ENCODE assay signal across 9 mouse cellular contexts in genomic region chr12:80273020-80273686, GRCm38 (mm10). TPM values are rescaled to one million over a fixed set of nuclear protein-coding genes. Genes with fewer than 3 reads are reported as not detected.
DNase-seq lines count a peak whose midpoint lies in the region; ATAC-seq and TF ChIP-seq lines count a peak whose summit lies in the region.
"Had no signal": no experiment of that assay in that cellular context is flagged by ENCODE, and none has a peak within 500 bp of the region (broad histone marks: within the 10 kb centered on the region; RNA-seq: fewer than 3 reads in every experiment).

No protein-coding gene starts in this region.

- ATAC-seq in heart, postnatal 0 days (ENCODE audit: insufficient read depth, low read depth) = no peak
- peak; percentile 93 for ATAC-seq in hindbrain, embryonic 14.5 days (ENCODE audit: low FRiP score)
- ATAC-seq in stomach, embryonic 15.5 days (ENCODE audit: insufficient read depth, low FRiP score, low read depth) = peak; percentile 65; the same call in 1 of the 2 replicates
- ATAC-seq: Patski had no signal

- H3K27me3 ChIP-seq in heart, postnatal 0 days (ENCODE audit: control insufficient read depth, insufficient read depth, low read length) = no peaks in the 10 kb centered on the region
- H3K27me3 ChIP-seq in hindbrain, embryonic 14.5 days (ENCODE audit: control insufficient read depth, insufficient read depth, low read length) = no peaks in the 10 kb centered on the region
- H3K27me3 ChIP-seq in stomach, embryonic 15.5 days (replicated peaks) = no peaks in the 10 kb centered on the region
- H3K27me3 ChIP-seq: Patski had no signal

- no peak overlapping the region for H3K4me3 ChIP-seq in heart, postnatal 0 days (ENCODE audit: low read depth, low read length)
- H3K4me3 ChIP-seq in hindbrain, embryonic 14.5 days (replicated peaks; ENCODE audit: low read length) = peak overlapping the region; percentile 1; the same call in 1 of the 2 replicates
- H3K4me3 ChIP-seq in stomach, embryonic 15.5 days (replicated peaks) = no peak overlapping the region

- H3K4me2 ChIP-seq in heart, postnatal 0 days (ENCODE audit: low read depth, low read length) = no peak overlapping the region
- peak overlapping the region; percentile 46 for H3K4me2 ChIP-seq in hindbrain, embryonic 14.5 days (replicated peaks)
- peak overlapping the region; percentile 17 for H3K4me2 ChIP-seq in stomach, embryonic 15.5 days

- H3K27ac ChIP-seq in heart, postnatal 0 days (ENCODE audit: low read depth) = peak overlapping the region; percentile 7; the same call in 1 of the 2 replicates
- H3K27ac ChIP-seq in hindbrain, embryonic 14.5 days = no peak overlapping the region
- H3K27ac ChIP-seq in stomach, embryonic 15.5 days = peak overlapping the region; percentile 27; the same call in 1 of the 2 replicates

- H3K4me1 ChIP-seq in heart, postnatal 0 days (ENCODE audit: control insufficient read depth, insufficient read depth) = peaks cover 20% of the 10 kb centered on the region
- no peaks in the 10 kb centered on the region for H3K4me1 ChIP-seq in hindbrain, embryonic 14.5 days (replicated peaks; ENCODE audit: control insufficient read depth, insufficient read depth, low read length)
- peaks cover 14% of the 10 kb centered on the region for H3K4me1 ChIP-seq in stomach, embryonic 15.5 days

- DNase-seq in heart, postnatal 0 days (ENCODE audit: low spot score) = no peak
- no peak for DNase-seq in heart, postnatal 4 days
- DNase-seq in cerebellum, postnatal 10 days = peak; percentile 76 to 79
- peak; percentile 75 for DNase-seq in hindbrain, embryonic 14.5 days (ENCODE audit: low spot score)
- peak; percentile 66 for DNase-seq in layer of hippocampus, adult 9-11 months
- peak; percentile 54 for DNase-seq in lung, postnatal 10 days
- DNase-seq in gastrocnemius, postnatal 10 days = no peak

- no peak overlapping the region for H3K9ac ChIP-seq in heart, postnatal 0 days (replicated peaks; ENCODE audit: low read depth, low read length)
- no peak overlapping the region for H3K9ac ChIP-seq in hindbrain, embryonic 14.5 days
- H3K9ac ChIP-seq in stomach, embryonic 15.5 days = no peak overlapping the region

- WGBS in heart, postnatal 0 days = 41% methylated on average over 10 of the region's 10 CpGs
- WGBS in hindbrain, embryonic 14.5 days = 16% methylated on average over 10 of the region's 10 CpGs
- WGBS in stomach, embryonic 15.5 days = 26% methylated on average over 10 of the region's 10 CpGs

- no peak for TF ChIP-seq EP300 in heart, postnatal 0 days (IDR thresholded peaks at IDR 0.05; ENCODE audit: low read depth)

- no peaks in the 10 kb centered on the region for H3K36me3 ChIP-seq in heart, postnatal 0 days (replicated peaks; ENCODE audit: control insufficient read depth, insufficient read depth, low read length)
- no peaks in the 10 kb centered on the region for H3K36me3 ChIP-seq in hindbrain, embryonic 14.5 days (replicated peaks; ENCODE audit: control insufficient read depth, insufficient read depth)
- no peaks in the 10 kb centered on the region for H3K36me3 ChIP-seq in stomach, embryonic 15.5 days

- no peaks in the 10 kb centered on the region for H3K9me3 ChIP-seq in heart, postnatal 0 days (replicated peaks; ENCODE audit: control insufficient read depth, low read length)
- H3K9me3 ChIP-seq in hindbrain, embryonic 14.5 days (ENCODE audit: control insufficient read depth, low read length) = no peaks in the 10 kb centered on the region
- H3K9me3 ChIP-seq in stomach, embryonic 15.5 days = no peaks in the 10 kb centered on the region

- TF ChIP-seq CTCF in heart, postnatal 0 days (IDR thresholded peaks at IDR 0.05; ENCODE audit: low read depth) = no peak

RNA-seq across cellular contexts. Expression of gene Actn1, which starts 13.0 kb away (rescaled TPM):
- 53.0 and 85.3 TPM in 2 replicates for total RNA-seq in heart, postnatal 0 days (2014; rRNA removed; ENCODE audit: low replicate concordance)
- polyA plus RNA-seq in heart, postnatal 0 days (2015; fragmentation: Nextera tagmentation; extraction: Ambion mirVana) = 13.8 and 15.7 TPM in 2 replicates
- 100 to 1,000 TPM; 114 to 116 TPM for total RNA-seq in heart, postnatal 4 days (2021)
- 9.9 and 10.0 TPM in 2 replicates for polyA plus RNA-seq in hindbrain, embryonic 14.5 days (2014; fragmentation: Nextera tagmentation; extraction: Ambion mirVana)
- polyA plus RNA-seq in stomach, embryonic 15.5 days (2015; fragmentation: Nextera tagmentation; extraction: Ambion mirVana) = 61.2 and 65.0 TPM in 2 replicates
- total RNA-seq in gastrocnemius, postnatal 10 days (2021) = 10 to 100 TPM; 30.0 to 38.8 TPM

Comparison
In these comparisons a context has a peak if more than half of its experiments do, and no peak if none do; other contexts are left out.
1. DNase-seq: peak in cerebellum, postnatal 10 days (2 of 2), hindbrain, embryonic 14.5 days (single experiment), layer of hippocampus, adult 9-11 months (single experiment) and lung, postnatal 10 days (single experiment); none in heart, postnatal 0 days (single experiment), heart, postnatal 4 days (single experiment) and gastrocnemius, postnatal 10 days (single experiment).